Mouse (Mus musculus): ENCODE data around the gene Serpini1.

DNA sequence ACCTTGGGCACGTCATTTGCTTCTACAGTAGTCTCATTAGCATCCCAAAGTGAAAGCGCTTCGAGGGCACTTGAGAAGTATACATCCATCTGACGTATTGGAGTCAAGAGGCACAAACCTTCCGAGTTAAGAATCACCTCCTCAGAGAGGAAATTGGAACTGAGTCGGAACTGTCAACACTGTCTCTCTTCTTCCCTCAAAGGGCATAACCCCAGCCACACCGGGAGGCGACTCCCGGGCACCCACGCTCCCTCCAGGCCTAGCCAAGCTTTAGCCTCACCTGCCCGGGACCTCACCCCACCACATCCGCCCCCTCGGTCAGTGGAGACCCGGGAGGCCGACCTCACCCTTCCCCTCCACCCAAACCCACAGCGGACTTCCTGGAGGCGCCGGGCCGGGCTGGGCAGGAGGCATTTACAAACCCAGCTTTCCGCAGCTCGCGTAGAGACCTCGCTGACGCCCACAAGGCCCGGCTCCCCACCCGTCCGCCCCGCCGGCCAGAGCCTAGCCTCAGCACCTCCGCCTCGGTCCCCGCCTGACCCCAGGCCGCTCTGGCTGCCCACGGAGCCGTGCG, 1.1 kb upstream of the Serpini1 start:
- TF ChIP-seq CTCF (IDR thresholded peaks at IDR 0.05; ENCODE audit: extremely low read depth, insufficient read depth, low read length) (no peak), POLR2A (IDR thresholded peaks at IDR 0.05; ENCODE audit: extremely low read depth, insufficient read depth, low read length) (no peak)

All from cortical plate, adult 2 months (tissue).